In genomic region chr10:12497555-12497954, GRCm38 (mm10) we compare ENCODE assay signal across 21 mouse cellular contexts.
"Had no signal": no experiment of that assay in that cellular context is flagged by ENCODE, and none has a peak within 500 bp of the region (broad histone marks: within the 10 kb centered on the region; RNA-seq: fewer than 3 reads in every experiment).

No protein-coding gene starts in this region.

- H3K36me3 ChIP-seq: midbrain, embryonic 12.5 days; midbrain, embryonic 15.5 days; neural tube, embryonic 15.5 days had no signal

- H3K4me3 ChIP-seq: limb, embryonic 12.5 days; limb, embryonic 15.5 days; midbrain, embryonic 12.5 days; midbrain, embryonic 15.5 days; neural tube, embryonic 12.5 days; neural tube, embryonic 15.5 days; stomach, embryonic 15.5 days had no signal

- H3K27me3 ChIP-seq: limb, embryonic 12.5 days; limb, embryonic 15.5 days; midbrain, embryonic 12.5 days; midbrain, embryonic 15.5 days; neural tube, embryonic 12.5 days; neural tube, embryonic 15.5 days; stomach, embryonic 15.5 days had no signal

- ATAC-seq: liver, postnatal 0 days; lung, postnatal 0 days; midbrain, embryonic 15.5 days had no signal

- H3K4me1 ChIP-seq: limb, embryonic 15.5 days; midbrain, embryonic 12.5 days; midbrain, embryonic 15.5 days; neural tube, embryonic 12.5 days; stomach, embryonic 15.5 days had no signal

- H3K27ac ChIP-seq: limb, embryonic 12.5 days; limb, embryonic 15.5 days; liver, embryonic 14.5 days; macrophage; midbrain, embryonic 12.5 days; midbrain, embryonic 15.5 days; neural tube, embryonic 12.5 days; neural tube, embryonic 15.5 days; stomach, embryonic 15.5 days had no signal

- H3K9me3 ChIP-seq: limb, embryonic 12.5 days; limb, embryonic 15.5 days; midbrain, embryonic 12.5 days; midbrain, embryonic 15.5 days; neural tube, embryonic 12.5 days; neural tube, embryonic 15.5 days; stomach, embryonic 15.5 days had no signal

- DNase-seq: kidney, adult 2 months; kidney, postnatal 14 days; kidney, postnatal 4 days; left cerebral cortex, postnatal 4 days; liver, postnatal 0 days; lung, embryonic 14.5 days; right cerebral cortex, adult 18-20 months; right cerebral cortex, postnatal 14 days; right cerebral cortex, postnatal 4 days; thymus, postnatal 14 days; thymus, postnatal 4 days had no signal
